Mouse (Mus musculus) myocyte (in vitro differentiated cells): ENCODE results near the gene Zfp512b. TPM values are rescaled to one million over a fixed set of nuclear protein-coding genes. Genes with fewer than 3 reads are reported as not detected.
A peak's percentile ranks its signal among the peaks of the same experiment; 100 is the strongest.

Experiments
- H3K27me3 ChIP-seq: one replicate; pipeline ENCODE4 v1.6.1; 2011; ENCODE audit not compliant: control insufficient read depth, insufficient read depth, insufficient read length
- H3K36me3 ChIP-seq: one replicate; pipeline ENCODE4 v1.6.1; 2011; ENCODE audit not compliant: control insufficient read depth, insufficient read depth
- H3K4me2 ChIP-seq: one replicate; pipeline ENCODE4 v1.6.1; 2011; ENCODE audit warnings: low read depth, control low read depth
- H3K4me3 ChIP-seq: one replicate; pipeline ENCODE4 v1.5.1; 2011; ENCODE audit warnings: mild to moderate bottlenecking, control low read depth, moderate library complexity
- H3K79me2 ChIP-seq: one replicate; pipeline ENCODE4 v1.6.1; 2011; ENCODE audit not compliant: control insufficient read depth, insufficient read depth
- H3ac ChIP-seq: one replicate; pipeline ENCODE4 v1.6.1; 2011; ENCODE audit not compliant: control insufficient read depth, insufficient read length
- CEBPB ChIP-seq: IDR thresholded peaks from 2 replicates; pipeline ENCODE4 v1.6.1; 2011; ENCODE audit warnings: mild to moderate bottlenecking, moderate library complexity; ENCODE audit not compliant: poor library complexity, insufficient read depth, severe bottlenecking
- E2F4 ChIP-seq: IDR thresholded peaks from one replicate; pipeline ENCODE4 v1.6.1; 2011; ENCODE audit warnings: mild to moderate bottlenecking, control low read depth, moderate library complexity; ENCODE audit not compliant: insufficient read depth
- MAX ChIP-seq: IDR thresholded peaks from one replicate; pipeline ENCODE4 v1.6.1; 2011; ENCODE audit warnings: low read depth, mild to moderate bottlenecking, control low read depth
- MYOD1 ChIP-seq, 3 experiments: IDR thresholded peaks; one replicate each; pipeline ENCODE4 v1.6.1; 2011; ENCODE audit warnings: control low read depth in 2 of 3, low read depth in 2 of 3, mild to moderate bottlenecking in 2 of 3, moderate library complexity in 1 of 3; ENCODE audit not compliant: insufficient read length in 2 of 3, control insufficient read depth in 1 of 3
- MYOG ChIP-seq, 3 experiments: IDR thresholded peaks; one replicate each; pipeline ENCODE4 v1.6.1; 2011; ENCODE audit warnings: control low read depth in 2 of 3, low read depth in 2 of 3, mild to moderate bottlenecking in 2 of 3; ENCODE audit not compliant: insufficient read length in 2 of 3, control insufficient read depth in 1 of 3, insufficient read depth in 1 of 3
- POLR2A ChIP-seq: IDR thresholded peaks from one replicate; pipeline ENCODE4 v1.6.1; 2011; ENCODE audit warnings: low read depth, mild to moderate bottlenecking, control low read depth, moderate library complexity; ENCODE audit not compliant: insufficient read length
- POLR2AphosphoS2 ChIP-seq: IDR thresholded peaks from one replicate; pipeline ENCODE4 v1.6.1; 2011; ENCODE audit warnings: low read depth, control low read depth; ENCODE audit not compliant: insufficient read length
- REST ChIP-seq: IDR thresholded peaks from one replicate; pipeline ENCODE4 v1.6.1; 2011; ENCODE audit warnings: mild to moderate bottlenecking, control low read depth, moderate library complexity; ENCODE audit not compliant: insufficient read depth, insufficient read length
- SRF ChIP-seq: IDR thresholded peaks from one replicate; pipeline ENCODE4 v1.6.1; 2011; ENCODE audit warnings: low read depth; ENCODE audit not compliant: control insufficient read depth, insufficient read length
- TCF12 ChIP-seq: IDR thresholded peaks from one replicate; pipeline ENCODE4 v1.6.1; 2011; ENCODE audit warnings: mild to moderate bottlenecking, control low read depth; ENCODE audit not compliant: poor library complexity, insufficient read depth, severe bottlenecking
- TCF3 ChIP-seq: IDR thresholded peaks from one replicate; pipeline ENCODE4 v1.6.1; 2011; ENCODE audit warnings: low read depth, control low read depth; ENCODE audit not compliant: insufficient read length
- USF1 ChIP-seq: IDR thresholded peaks from one replicate; pipeline ENCODE4 v1.6.1; 2011; ENCODE audit warnings: low read depth, mild to moderate bottlenecking, control low read depth, moderate library complexity
- polyA plus RNA-seq: library from polyadenylated mRNA; unstranded; fragments of >200 nt; fragmentation: generic; extraction: Trizol; gene quantifications from one replicate; pipeline ENCODE4 v1.2.1, GENCODE M21; 2012; ENCODE audit warnings: missing spikeins

Zfp512b gene
- polyA plus RNA-seq, 1 experiment: 7.0 TPM

DNA sequence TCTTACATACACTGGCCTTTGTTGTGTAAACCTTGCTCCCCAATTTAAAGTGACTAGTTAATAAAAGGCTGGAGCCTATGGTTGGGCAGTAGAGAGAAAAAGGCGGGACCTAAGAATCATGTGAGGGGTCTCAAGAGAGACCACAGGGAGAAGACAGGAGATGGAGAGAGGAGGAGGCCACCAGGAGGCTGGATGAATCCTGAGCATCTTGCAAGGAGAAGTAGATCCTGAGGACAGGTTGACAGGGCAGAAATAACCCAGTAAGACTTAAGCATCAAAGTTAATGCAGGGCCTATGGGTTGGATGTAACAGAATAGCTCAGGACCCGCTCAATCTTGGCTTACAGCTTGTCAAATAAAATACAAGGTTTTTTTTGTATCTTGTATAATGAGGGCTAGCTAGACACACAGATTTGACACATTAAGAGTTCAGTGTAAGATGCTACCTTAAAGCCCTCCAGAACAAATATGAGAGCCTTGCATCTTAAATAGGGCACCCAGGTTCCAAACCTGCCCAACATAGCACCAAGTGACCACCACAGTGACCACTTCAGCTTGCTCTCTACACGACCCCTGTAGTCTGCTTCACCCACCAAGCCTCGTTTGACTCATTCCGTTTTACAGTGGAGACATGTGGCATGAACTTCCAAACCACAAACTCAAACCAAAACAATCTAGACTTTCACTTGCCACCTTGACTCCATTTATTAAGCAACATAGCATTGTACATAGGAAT lies 26.3 kb upstream of the Zfp512b start:
- TF ChIP-seq MYOG (IDR thresholded peaks at IDR 0.05; ENCODE audit: control insufficient read depth in 1 of 3, insufficient read depth in 1 of 3, insufficient read length in 2 of 3, low read depth in 2 of 3): no peak
- no peak for TF ChIP-seq CEBPB
- TF ChIP-seq POLR2AphosphoS2: no peak
- Histone ChIP-seq H3K27me3 (no peaks in the 10 kb centered on the region), H3ac (no peak overlapping the region), H3K4me3 (no peak overlapping the region), H3K79me2 (no peaks in the 10 kb centered on the region), H3K36me3 (peaks cover 31% of the 10 kb centered on the region), H3K4me2 (no peak overlapping the region)

DNA sequence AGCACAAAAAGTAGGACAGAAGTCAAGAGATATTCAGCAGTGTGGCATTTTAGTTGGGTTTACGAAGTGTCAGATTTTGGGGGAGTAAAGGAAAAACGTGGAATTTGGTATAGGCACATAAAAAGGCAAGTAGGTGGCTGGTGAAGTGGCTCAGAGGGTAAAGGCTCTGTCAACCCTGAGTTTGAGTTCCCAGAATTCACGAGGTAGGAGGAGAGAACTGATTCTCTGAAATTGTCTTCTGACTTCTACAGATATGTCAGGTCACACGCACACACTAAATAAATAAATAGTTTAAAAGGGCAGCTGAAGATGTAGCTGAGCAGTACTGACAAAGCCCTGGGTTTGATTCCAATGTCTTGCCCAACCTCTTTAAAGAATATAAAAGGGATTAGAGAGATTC lies 9.8 kb upstream of the Zfp512b start:
- H3K4me3 ChIP-seq: peak overlapping the region; percentile 87

DNA sequence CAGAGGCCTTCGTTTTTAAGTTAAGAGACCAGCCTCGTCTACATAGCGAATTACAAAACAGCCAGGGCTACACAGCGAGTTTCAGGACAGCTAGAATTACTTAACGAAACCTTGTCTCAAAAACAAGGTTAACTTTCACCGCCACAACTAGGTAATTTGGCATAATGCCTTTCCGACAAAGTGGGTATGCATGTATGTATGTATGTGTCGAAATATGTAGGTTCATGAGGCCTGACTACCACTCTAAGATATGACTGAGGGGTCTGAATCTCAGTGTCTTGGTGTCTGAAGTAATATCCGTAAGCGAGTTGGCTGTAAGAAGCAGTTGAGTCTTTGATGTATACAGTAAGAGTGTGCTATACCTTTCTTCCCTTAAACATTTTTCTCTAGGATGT lies 9.1 kb upstream of the Zfp512b start:
- no peaks in the 10 kb centered on the region for H3K27me3 ChIP-seq
- no peaks in the 10 kb centered on the region for H3K36me3 ChIP-seq
- H3K4me2 ChIP-seq: peak overlapping the region; percentile 95
- peaks cover 35% of the 10 kb centered on the region for H3K79me2 ChIP-seq
- TF ChIP-seq POLR2A: no peak
- no peak for TF ChIP-seq TCF3
- TF ChIP-seq E2F4: no peak
- TF ChIP-seq POLR2AphosphoS2: no peak
- no peak for TF ChIP-seq MYOD1 (IDR thresholded peaks at IDR 0.05; ENCODE audit: control insufficient read depth in 1 of 3, insufficient read length in 2 of 3, low read depth in 2 of 3)
- peak overlapping the region; percentile 69 for H3ac ChIP-seq
- peak overlapping the region; percentile 87 for H3K4me3 ChIP-seq

More for the DNA sequence above, 9.8 kb upstream of the Zfp512b start:
- TF ChIP-seq CEBPB: no peak
- TF ChIP-seq POLR2AphosphoS2: no peak
- TF ChIP-seq USF1: no peak
- no peak for TF ChIP-seq E2F4
- no peak for TF ChIP-seq TCF12
- TF ChIP-seq POLR2A: no peak
- no peak for TF ChIP-seq REST
- no peak for TF ChIP-seq SRF
- TF ChIP-seq MAX: no peak
- no peak for TF ChIP-seq MYOD1 (IDR thresholded peaks at IDR 0.05; ENCODE audit: control insufficient read depth in 1 of 3, insufficient read length in 2 of 3, low read depth in 2 of 3)
- no peak for TF ChIP-seq MYOG (IDR thresholded peaks at IDR 0.05; ENCODE audit: control insufficient read depth in 1 of 3, insufficient read depth in 1 of 3, insufficient read length in 2 of 3, low read depth in 2 of 3)
- TF ChIP-seq TCF3: no peak
- Histone ChIP-seq H3K27me3 (no peaks in the 10 kb centered on the region), H3K79me2 (peaks cover 35% of the 10 kb centered on the region), H3ac (no peak overlapping the region), H3K4me2 (peak overlapping the region; percentile 95), H3K36me3 (no peaks in the 10 kb centered on the region)

DNA sequence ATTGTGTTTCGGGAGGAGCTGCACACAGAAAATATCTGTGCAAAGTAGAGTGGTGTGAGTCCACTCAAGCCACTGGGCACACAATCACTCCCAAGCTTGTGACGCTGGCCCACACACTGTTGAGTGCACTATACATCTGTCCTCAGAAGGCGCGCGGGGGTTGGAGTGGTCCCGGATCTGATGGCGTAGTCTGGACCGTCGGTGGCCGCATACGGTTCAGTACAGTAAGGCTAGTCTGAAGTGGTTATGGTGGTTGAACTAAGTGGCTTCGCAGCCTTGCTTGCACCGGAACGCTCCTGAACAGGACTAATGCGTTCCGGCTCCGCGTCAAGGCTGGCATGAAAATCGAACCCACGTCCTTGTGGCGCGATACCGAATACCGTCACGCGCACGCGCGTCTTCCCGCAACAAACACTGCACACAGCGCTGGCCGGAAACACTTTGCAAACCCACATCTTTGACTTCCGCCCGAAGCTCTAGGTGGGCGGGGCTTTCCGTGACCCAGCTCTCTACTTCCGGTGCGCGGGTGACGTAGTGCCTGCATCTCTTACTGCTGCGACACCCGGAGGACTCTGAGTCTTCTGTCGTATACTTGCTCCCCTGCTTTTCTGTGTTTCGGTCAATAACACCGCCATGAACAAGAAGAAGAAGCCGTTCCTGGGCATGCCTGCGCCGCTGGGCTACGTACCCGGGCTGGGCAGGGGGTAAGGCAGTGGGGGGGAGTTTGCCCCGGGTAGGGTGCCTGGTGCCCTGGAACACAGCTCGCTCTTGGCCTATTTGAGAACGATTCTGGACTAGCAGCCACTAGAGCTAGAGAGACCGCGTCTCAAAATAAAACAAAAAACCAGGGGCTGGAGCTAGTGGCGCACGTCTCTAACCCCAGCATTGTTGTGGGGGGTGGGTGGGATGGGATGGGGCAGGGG lies 8.5 kb upstream of the Zfp512b start:
- no peaks in the 10 kb centered on the region for H3K36me3 ChIP-seq
- H3K79me2 ChIP-seq: peaks cover 35% of the 10 kb centered on the region
- no peaks in the 10 kb centered on the region for H3K27me3 ChIP-seq
- peak overlapping the region; percentile 69 for H3ac ChIP-seq
- peak overlapping the region; percentile 95 for H3K4me2 ChIP-seq
- H3K4me3 ChIP-seq: peak overlapping the region; percentile 87
- TF ChIP-seq REST: no peak
- no peak for TF ChIP-seq TCF12
- TF ChIP-seq POLR2A: peak; percentile 94
- TF ChIP-seq E2F4: no peak
- TF ChIP-seq TCF3: no peak
- TF ChIP-seq USF1: no peak
- TF ChIP-seq MAX: no peak
- no peak for TF ChIP-seq CEBPB
- peak in 1 of 3 experiments; percentile 5 for TF ChIP-seq MYOG (IDR thresholded peaks at IDR 0.05; ENCODE audit: control insufficient read depth in 1 of 3, insufficient read depth in 1 of 3, insufficient read length in 2 of 3, low read depth in 2 of 3)
- TF ChIP-seq POLR2AphosphoS2: peak; percentile 91
- peak; percentile 31 for TF ChIP-seq SRF
- TF ChIP-seq MYOD1 (IDR thresholded peaks at IDR 0.05; ENCODE audit: control insufficient read depth in 1 of 3, insufficient read length in 2 of 3, low read depth in 2 of 3): no peak

DNA sequence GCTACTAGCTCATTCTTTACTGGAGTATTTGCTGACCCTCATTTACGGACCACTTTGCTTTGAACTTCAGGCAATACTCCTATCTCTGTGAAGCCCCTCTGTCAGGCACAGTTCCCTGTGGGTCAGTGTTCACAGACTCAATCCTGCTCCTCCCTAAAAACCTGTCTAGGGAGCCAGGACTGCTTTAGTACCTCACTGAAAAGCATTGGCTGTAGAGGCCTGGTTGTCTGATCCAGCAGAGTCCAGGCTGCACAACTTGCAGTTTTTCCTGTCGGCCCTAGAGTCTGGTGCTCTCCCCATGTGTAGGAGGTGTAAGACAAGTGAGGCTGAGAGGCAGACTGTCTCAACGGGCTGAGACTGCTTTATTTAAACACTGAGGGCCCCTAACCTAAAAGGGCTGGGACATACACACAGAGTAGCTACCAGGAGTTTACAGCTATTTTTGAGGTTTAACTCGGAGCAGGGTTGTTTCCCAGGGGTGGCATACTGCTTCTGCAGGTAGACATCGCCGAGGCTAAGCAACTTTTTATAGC lies 7.7 kb upstream of the Zfp512b start:
- H3ac ChIP-seq: peak overlapping the region; percentile 69
- TF ChIP-seq TCF12: no peak
- TF ChIP-seq USF1: no peak

More for the DNA sequence above, 7.7 kb upstream of the Zfp512b start:
- Histone ChIP-seq H3K36me3 (no peaks in the 10 kb centered on the region), H3K4me2 (peak overlapping the region; percentile 89), H3K79me2 (peaks cover 35% of the 10 kb centered on the region), H3K4me3 (peak overlapping the region; percentile 87), H3K27me3 (no peaks in the 10 kb centered on the region)
